Mouse (Mus musculus): Measurements from ENCODE around the gene Rtkn2.

Rtkn2 gene

DNA sequence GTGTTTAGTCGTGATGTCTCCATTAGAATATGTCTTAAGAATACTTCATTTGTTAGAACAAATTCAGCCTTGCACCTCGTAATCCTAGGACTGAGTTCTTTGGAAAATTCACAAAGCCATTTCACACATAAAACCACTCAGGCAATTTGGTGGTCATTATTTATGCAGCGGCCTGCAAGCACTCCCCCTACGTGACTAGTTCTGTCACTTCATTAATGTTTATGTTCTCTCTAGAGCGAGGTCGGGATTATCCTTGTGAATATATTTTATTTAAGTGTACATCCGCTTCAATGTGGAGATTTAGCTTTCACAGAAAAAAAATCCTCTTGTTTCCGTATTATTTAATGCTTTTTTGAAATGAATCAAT, 81.9 kb downstream of the Rtkn2 start:
- in situ Hi-C loops (cut with MboI; ENCODE audit: low pct_unique_long_range_greater_than_20kb in 1 of 2, low sequenced_read_pairs in 2 of 2, unreplicated experiment in 1 of 2), result no loop called here

DNA sequence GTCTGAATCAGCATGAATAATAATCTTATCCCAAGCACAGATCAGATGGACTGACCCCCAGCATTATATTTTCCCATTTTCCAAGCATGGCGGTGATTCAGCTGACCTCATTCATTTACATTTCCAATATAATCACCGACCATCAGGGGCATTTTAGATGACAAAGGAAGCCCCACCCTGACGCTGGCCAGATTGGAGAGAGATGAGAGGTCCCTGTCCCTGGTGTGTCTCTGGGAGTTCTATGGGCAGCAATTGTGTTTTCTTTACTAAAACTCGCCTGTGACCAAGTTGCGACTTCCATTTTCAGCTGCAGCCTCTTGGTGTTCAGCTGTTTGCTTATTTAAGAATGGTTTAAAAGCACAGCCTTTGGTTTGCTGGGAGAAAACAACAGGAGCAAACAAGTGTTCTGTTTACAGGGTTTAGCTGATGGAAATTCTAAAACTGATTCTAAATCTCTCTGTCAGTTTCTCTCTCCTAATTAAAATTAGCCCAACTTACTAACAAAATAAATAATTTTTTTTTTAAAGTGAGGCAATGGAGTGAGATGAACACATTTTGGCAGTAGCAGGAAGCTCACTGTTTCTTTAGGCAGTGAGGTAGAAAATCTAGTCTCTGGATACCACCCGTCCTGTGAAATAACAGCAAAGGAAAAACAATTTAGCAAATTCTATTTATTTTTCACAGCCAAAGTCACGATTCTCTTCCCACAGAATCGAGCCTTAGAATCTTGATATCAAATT, 84.6 kb downstream of the Rtkn2 start:
- in situ Hi-C loops (cut with MboI; ENCODE audit: low pct_unique_long_range_greater_than_20kb in 1 of 2, low sequenced_read_pairs in 2 of 2, unreplicated experiment in 1 of 2), result no loop called here

GRCm38 (mm10) chr10:68064571-68064970, 85.2 kb downstream of the Rtkn2 start:
- in situ Hi-C loops (cut with MboI; ENCODE audit: low pct_unique_long_range_greater_than_20kb in 1 of 2, low sequenced_read_pairs in 2 of 2, unreplicated experiment in 1 of 2), result no loop called here

DNA sequence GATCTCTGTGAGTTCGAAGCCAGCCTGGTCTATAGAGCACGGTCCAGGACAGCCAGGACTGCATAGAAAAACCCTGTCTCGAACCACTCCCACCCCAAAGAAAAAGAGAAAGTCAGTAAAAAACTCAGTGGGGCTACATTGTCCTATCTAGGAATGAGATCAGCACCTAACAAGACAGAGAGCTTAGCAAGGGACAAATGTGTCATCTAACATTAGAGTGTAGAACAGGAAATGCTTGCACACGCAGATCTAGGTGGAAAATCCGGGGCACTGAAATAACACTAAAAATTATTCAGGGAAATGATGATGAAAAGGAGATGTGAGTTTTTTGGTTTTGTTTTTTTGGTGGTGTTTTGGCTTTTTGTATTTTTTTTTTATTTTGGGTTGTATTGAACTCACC, 86.8 kb downstream of the Rtkn2 start:
- in situ Hi-C loops (cut with MboI; ENCODE audit: low pct_unique_long_range_greater_than_20kb in 1 of 2, low sequenced_read_pairs in 2 of 2, unreplicated experiment in 1 of 2), result no loop called here

DNA sequence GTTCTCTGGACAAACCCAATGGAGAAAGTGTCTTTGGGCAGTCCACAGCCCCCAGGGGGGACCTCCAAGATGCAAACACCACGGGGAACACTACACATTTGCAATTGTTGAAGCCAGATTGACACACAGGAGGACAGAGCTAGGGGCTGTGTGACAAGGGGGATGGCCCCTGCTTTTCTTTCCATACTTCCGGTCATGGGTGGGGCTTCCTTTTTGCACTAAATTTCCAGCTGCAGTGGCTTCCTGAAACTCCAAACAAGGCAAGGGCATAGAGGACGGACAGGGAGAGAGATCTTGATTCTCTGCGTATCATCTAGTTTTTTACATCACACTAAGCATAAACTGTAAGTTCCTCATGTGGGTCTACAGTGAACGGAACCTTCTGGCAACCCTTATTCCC, 88.6 kb downstream of the Rtkn2 start:
- in situ Hi-C loops (cut with MboI; ENCODE audit: low pct_unique_long_range_greater_than_20kb in 1 of 2, low sequenced_read_pairs in 2 of 2, unreplicated experiment in 1 of 2), result no loop called here

DNA sequence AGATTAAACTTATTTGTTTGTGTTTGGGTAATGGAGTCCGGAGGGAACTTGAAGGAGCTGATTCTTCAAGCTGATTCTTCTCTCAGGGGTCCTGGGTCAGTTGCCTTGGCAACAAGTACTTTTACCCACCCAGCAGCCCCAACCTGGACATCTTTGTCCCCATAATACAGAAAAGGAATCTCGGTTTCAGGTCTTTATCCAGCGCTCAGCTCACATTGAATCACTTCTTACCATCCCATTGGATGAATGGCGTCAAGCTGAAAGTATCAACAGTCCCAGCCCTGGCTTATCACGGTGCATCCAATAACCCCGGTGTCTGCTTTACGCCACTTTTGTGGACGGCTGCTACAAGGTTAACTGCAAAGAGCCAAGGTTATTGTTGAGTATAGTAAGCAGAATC, 89.1 kb downstream of the Rtkn2 start:
- in situ Hi-C loops (cut with MboI; ENCODE audit: low pct_unique_long_range_greater_than_20kb in 1 of 2, low sequenced_read_pairs in 2 of 2, unreplicated experiment in 1 of 2), result no loop called here

DNA sequence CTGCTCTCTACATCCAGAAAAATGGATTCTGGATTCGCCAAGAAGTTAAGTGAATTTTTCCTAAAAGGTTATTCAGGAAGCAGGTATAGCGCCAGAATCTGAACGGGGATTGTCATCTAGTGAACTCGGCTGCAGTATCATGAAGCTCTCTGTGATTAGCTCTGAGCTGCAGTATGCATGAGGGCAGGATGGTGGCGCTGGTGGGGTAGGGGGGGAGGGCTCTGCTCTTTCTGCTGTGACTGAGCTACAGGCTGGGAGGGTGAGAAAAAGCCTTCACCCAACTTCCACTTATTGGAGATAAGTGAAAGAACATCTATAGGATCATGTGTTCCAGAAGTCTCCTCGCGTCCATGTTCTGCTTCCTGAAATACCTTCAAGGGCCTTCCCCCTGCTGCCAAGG, 91.7 kb downstream of the Rtkn2 start:
- in situ Hi-C loops (cut with MboI; ENCODE audit: low pct_unique_long_range_greater_than_20kb in 1 of 2, low sequenced_read_pairs in 2 of 2, unreplicated experiment in 1 of 2), result no loop called here

DNA sequence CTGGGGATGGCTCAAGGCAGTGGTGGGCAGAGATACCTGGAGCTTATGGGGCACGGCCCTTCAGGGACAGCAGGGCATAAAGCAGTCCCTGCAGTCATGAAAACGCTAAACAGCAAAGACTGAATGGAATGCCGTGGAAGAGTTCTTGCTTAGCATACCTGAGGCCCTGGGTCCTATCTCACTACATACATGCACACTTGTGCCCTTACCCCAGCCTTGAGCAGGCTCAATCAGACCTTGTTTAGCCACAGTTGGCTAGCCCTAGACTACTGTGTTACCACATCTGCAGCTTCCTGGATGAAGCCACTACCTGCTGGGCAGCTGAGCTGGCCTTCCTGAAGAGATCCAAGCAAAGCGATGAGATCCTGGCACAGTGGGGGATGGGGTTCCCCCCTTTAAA, 93.3 kb downstream of the Rtkn2 start:
- in situ Hi-C loops (cut with MboI; ENCODE audit: low pct_unique_long_range_greater_than_20kb in 1 of 2, low sequenced_read_pairs in 2 of 2, unreplicated experiment in 1 of 2), result no loop called here

DNA sequence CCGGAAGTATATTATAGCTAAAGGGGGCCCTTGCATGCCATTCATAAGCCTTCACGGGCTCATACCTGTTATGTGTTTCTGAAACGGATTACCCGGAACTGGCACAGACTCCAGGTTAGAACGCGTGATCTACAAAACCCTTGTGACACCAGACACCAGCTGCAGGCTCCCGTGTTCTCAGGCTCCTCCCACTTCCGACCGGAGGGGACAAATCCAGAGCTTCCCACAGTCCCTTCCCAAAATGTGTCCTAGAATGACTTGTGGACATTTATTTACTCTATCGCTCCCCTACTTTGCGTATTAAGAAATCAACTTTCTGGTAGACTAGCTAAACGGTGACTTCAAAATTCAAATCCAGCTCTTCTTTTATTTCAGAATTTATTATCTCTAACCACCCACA, 94.9 kb downstream of the Rtkn2 start:
- in situ Hi-C loops (cut with MboI; ENCODE audit: low pct_unique_long_range_greater_than_20kb in 1 of 2, low sequenced_read_pairs in 2 of 2, unreplicated experiment in 1 of 2), result no loop called here

- in situ Hi-C loops (cut with MboI; ENCODE audit: low pct_unique_long_range_greater_than_20kb in 1 of 2, low sequenced_read_pairs in 2 of 2, unreplicated experiment in 1 of 2), result no loop called here
These were observed 95.8 kb downstream of the Rtkn2 start for GRCm38 (mm10) chr10:68075181-68075580.

DNA sequence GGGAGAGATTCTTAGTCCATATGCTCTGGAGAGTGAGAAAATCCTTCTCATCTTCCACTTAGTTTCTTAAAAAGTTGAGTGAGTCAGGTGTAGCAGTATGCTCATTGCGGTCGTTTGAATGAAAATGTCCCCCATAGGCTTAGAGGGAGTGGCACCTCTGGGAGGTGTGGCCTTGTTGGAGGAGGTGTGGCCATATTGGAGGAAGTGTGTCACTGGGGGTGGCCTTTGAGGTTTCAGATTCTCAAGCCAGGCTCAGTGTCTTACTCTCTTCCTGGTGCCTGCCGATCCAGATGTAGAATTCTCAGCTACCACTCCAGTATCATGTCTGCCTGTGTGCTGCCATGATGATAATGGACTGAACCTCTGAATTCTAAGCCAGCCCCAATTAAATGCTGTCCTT, 99.3 kb downstream of the Rtkn2 start:
- in situ Hi-C loops (cut with MboI; ENCODE audit: low pct_unique_long_range_greater_than_20kb in 1 of 2, low sequenced_read_pairs in 2 of 2, unreplicated experiment in 1 of 2), result no loop called here

GRCm38 (mm10) chr10:68079910-68080670, 100.7 kb downstream of the Rtkn2 start:
- in situ Hi-C loops (cut with MboI; ENCODE audit: low pct_unique_long_range_greater_than_20kb in 1 of 2, low sequenced_read_pairs in 2 of 2, unreplicated experiment in 1 of 2), result no loop called here

- in situ Hi-C loops (cut with MboI; ENCODE audit: low pct_unique_long_range_greater_than_20kb in 1 of 2, low sequenced_read_pairs in 2 of 2, unreplicated experiment in 1 of 2), result no loop called here
These were observed 102.3 kb downstream of the Rtkn2 start for GRCm38 (mm10) chr10:68081712-68082111.

GRCm38 (mm10) chr10:68085574-68085973, 106.2 kb downstream of the Rtkn2 start:
- in situ Hi-C loops (cut with MboI; ENCODE audit: low pct_unique_long_range_greater_than_20kb in 1 of 2, low sequenced_read_pairs in 2 of 2, unreplicated experiment in 1 of 2), result no loop called here

DNA sequence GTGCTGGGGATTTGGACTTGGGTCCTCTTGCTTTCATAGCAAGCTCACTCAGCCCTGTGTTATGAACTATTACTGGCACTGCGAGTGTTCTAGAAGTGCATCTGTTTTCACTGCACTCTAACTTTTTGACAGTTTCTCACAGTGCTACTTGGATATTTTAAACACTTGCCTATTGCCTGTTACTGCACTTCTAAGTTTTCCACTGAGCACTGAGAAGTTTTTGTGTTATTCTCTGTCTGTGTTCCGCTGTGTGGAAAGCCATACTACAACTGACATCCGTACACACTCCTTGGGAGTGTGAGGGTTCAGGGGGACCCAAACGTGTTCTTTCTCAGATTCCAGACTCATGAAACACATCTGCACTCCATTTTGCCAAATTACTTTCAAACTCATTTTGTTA, 107.6 kb downstream of the Rtkn2 start:
- in situ Hi-C loops (cut with MboI; ENCODE audit: low pct_unique_long_range_greater_than_20kb in 1 of 2, low sequenced_read_pairs in 2 of 2, unreplicated experiment in 1 of 2), result no loop called here

- in situ Hi-C loops (cut with MboI; ENCODE audit: low pct_unique_long_range_greater_than_20kb in 1 of 2, low sequenced_read_pairs in 2 of 2, unreplicated experiment in 1 of 2), result no loop called here
These were observed 108.4 kb downstream of the Rtkn2 start for GRCm38 (mm10) chr10:68087722-68088121.

DNA sequence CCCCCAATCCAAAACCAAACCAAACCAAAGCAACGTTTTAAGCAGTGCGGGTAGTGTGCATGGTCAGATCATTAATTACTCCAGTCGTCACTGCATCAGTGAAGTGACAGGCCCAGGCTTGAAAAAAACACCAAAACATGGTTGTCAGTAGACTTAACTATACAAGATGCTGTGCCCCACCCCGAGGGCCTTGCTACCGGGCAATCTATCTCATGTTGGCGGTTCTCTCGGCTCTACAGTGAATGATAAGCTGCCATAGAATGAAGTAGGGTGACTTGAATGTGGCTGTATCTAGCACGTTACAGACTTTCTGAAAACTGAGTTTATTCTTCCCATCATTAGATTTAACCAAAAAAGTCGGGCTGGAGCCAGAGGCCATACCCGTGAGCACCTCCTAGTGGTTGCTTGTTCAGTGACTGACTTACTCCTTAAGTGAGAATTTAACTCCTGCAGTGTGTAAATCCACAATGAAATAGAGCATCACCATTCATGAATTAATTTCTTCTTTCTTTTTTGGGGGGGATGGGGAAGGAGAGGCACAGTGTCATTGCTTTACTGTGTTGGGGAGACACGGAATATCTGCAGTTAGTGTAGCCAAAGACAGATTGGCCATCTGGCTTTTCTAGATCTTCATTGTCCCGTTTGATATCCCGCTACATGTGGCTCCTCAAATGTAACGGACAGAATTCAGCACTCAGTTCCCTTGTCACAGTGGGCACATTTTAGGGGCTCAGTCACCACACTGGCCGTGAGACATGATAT, 110.2 kb downstream of the Rtkn2 start:
- in situ Hi-C loops (cut with MboI; ENCODE audit: low pct_unique_long_range_greater_than_20kb in 1 of 2, low sequenced_read_pairs in 2 of 2, unreplicated experiment in 1 of 2), result no loop called here

DNA sequence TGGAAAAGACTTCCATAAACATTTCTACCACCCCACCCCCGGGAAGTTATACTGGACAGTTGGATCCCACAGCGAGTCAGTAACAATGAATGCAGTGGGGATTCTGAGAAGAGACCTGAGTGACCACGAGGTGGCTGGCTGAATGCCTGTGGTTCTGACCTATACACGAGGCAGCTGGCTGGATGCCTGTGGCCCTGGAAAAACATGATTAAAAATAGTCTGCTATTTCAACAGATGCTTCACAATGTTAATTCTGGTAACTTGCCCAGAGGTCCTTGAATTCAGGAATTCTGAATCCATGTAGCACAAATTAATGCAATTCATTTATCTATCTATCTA, 110.8 kb downstream of the Rtkn2 start:
- in situ Hi-C loops (cut with MboI; ENCODE audit: low pct_unique_long_range_greater_than_20kb in 1 of 2, low sequenced_read_pairs in 2 of 2, unreplicated experiment in 1 of 2), result no loop called here

- in situ Hi-C loops (cut with MboI; ENCODE audit: low pct_unique_long_range_greater_than_20kb in 1 of 2, low sequenced_read_pairs in 2 of 2, unreplicated experiment in 1 of 2), result no loop called here
These were observed 111.2 kb downstream of the Rtkn2 start for GRCm38 (mm10) chr10:68090544-68090943.

DNA sequence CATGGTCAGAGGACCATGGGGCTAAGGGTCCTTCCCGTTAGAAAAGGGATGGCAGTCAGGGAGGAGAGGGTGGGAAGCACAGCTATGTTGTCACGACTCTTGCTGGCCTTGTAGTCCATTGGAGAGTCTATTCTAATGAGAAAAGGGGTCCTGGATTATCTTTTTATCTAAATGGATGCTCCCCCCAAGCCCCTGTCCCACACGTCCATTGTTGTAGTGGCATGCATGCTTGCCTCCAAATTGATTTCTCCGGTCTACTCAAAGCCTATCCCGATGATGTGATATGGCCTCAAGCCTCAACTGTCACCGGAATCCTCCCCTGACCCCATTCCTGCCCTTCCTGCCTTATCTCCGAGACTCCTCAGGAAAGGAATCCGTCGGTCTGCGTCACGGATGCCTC, 111.6 kb downstream of the Rtkn2 start:
- in situ Hi-C loops (cut with MboI; ENCODE audit: low pct_unique_long_range_greater_than_20kb in 1 of 2, low sequenced_read_pairs in 2 of 2, unreplicated experiment in 1 of 2), result no loop called here

All from mouse embryonic stem cell (cell line).